Mouse (Mus musculus) heart, postnatal 0 days (tissue): Measurements from ENCODE around the gene 1190005I06Rik.

Experiments used
- CTCF ChIP-seq: IDR thresholded peaks from 2 replicates; pipeline ENCODE4 v1.5.1; 2016; ENCODE audit warnings: antibody characterized with exemption, control low read depth, low read depth
- EP300 ChIP-seq: IDR thresholded peaks from 2 replicates; pipeline ENCODE4 v1.6.1; 2016; ENCODE audit warnings: antibody characterized with exemption, low read depth

GRCm38 (mm10) chr8:120569123-120569522 is 78.3 kb downstream of the 1190005I06Rik start:
- TF ChIP-seq EP300 (no peak), CTCF (no peak)
